Mouse (Mus musculus) bone marrow macrophage, adult 2 months (primary cell): ENCODE data around the gene Nlrp2. TPM values are rescaled to one million over a fixed set of nuclear protein-coding genes. Genes with fewer than 3 reads are reported as not detected.

ENCODE experiments used
- H3K27ac ChIP-seq: 2 replicates; pipeline ENCODE4 v1.5.1; 2012; ENCODE audit warnings: low read depth, low read length; ENCODE audit not compliant: insufficient read depth
- H3K4me1 ChIP-seq: 2 replicates; pipeline ENCODE4 v1.6.1; 2012; ENCODE audit warnings: low read length; ENCODE audit not compliant: control insufficient read depth, insufficient read depth
- H3K4me3 ChIP-seq: 2 replicates; pipeline ENCODE4 v1.5.1; 2012; ENCODE audit warnings: mild to moderate bottlenecking, low read length, moderate library complexity; ENCODE audit not compliant: insufficient read depth
- CTCF ChIP-seq: IDR thresholded peaks from 2 replicates; pipeline ENCODE4 v1.5.1; 2012; ENCODE audit warnings: low read depth, mild to moderate bottlenecking, low read length, moderate library complexity
- POLR2A ChIP-seq: IDR thresholded peaks from 2 replicates; pipeline ENCODE4 v1.6.1; 2012; ENCODE audit warnings: mild to moderate bottlenecking, low read depth, low read length, borderline replicate concordance
- polyA plus RNA-seq: library from polyadenylated mRNA; stranded (reverse); fragments of >200 nt; gene quantifications from 2 replicates; pipeline ENCODE4 v1.2.4, GENCODE M21; 2012; ENCODE audit not compliant: missing spikeins, insufficient read depth, insufficient read length

Gene Nlrp2
- polyA plus RNA-seq = not detected in 2 replicates

DNA sequence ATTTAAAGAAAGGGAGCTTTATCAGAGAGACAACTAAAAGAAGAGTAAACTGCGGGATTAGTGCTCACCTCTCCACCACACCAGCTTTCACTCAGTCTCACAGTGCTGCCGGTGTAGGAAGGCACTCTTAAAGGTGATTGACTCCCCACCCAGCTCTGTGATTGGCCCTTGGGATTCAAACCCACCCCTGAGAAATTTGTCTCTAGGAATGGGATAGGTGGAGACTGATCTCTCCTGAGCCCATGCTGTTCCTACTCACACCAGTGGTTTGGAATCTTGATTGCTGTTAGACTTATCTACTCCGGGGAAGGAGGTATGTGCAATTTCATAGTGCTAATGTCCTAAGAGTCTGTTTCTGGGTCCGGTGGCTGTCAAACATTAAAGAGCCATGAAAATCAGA is at the start of gene Nlrp2:
Nlrp2 (minus strand) TSS at position 101 of the 400 bp plus-strand sequence.
- H3K27ac ChIP-seq = no peak within 1 kb of the TSS
- no peak for TF ChIP-seq CTCF
- TF ChIP-seq POLR2A = no peak
- no peak within 1 kb of the TSS for H3K4me3 ChIP-seq
- H3K4me1 ChIP-seq = no peaks in the 10 kb centered on the region

DNA sequence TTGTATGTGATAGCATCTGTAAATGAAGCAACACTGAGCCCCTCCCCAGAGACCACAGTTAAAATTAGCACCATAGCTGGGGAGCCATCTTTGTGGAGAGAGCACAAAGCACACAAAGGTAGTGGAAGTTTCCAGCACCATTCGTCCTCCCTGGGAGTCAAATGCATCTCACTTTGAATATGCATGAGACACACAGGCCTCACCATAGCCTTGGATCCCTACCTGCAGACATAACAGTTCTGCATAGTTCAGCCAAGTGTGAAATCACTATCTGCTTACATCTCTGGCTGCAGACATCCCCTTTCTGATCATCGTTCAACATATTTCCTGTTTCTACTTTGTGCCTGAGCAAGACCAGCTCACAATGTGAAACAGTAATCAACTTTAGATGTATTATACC is 15.9 kb upstream of the Nlrp2 start:
- Histone ChIP-seq H3K27ac (no peak overlapping the region), H3K4me1 (no peaks in the 10 kb centered on the region), H3K4me3 (no peak overlapping the region)
- TF ChIP-seq POLR2A (no peak), CTCF (no peak)

- TF ChIP-seq POLR2A (no peak), CTCF (no peak)
- Histone ChIP-seq H3K4me3 (no peak overlapping the region), H3K27ac (no peak overlapping the region), H3K4me1 (no peaks in the 10 kb centered on the region)
Measured at GRCm38 (mm10) chr7:5363599-5363998, 12.8 kb upstream of the Nlrp2 start.

- Histone ChIP-seq H3K27ac (no peak within 1 kb of the TSS), H3K4me1 (no peaks in the 10 kb centered on the region), H3K4me3 (no peak within 1 kb of the TSS)
- TF ChIP-seq POLR2A = no peak
- no peak for TF ChIP-seq CTCF
Measured at GRCm38 (mm10) chr7:5350237-5350636, 598 bp downstream of the Nlrp2 start, which contains the start of gene Gm5065. Gm5065 (plus strand) TSS chr7:5350537.

- H3K27ac ChIP-seq = no peak overlapping the region
- H3K4me1 ChIP-seq = no peaks in the 10 kb centered on the region
- TF ChIP-seq POLR2A = no peak
- no peak for TF ChIP-seq CTCF
- H3K4me3 ChIP-seq = no peak overlapping the region
Measured at GRCm38 (mm10) chr7:5327511-5327910, 23.3 kb downstream of the Nlrp2 start.

GRCm38 (mm10) chr7:5288281-5288680 is 62.6 kb downstream of the Nlrp2 start:
- H3K4me3 ChIP-seq = no peak overlapping the region
- TF ChIP-seq POLR2A (no peak), CTCF (no peak)
- no peaks in the 10 kb centered on the region for H3K4me1 ChIP-seq
- no peak overlapping the region for H3K27ac ChIP-seq

DNA sequence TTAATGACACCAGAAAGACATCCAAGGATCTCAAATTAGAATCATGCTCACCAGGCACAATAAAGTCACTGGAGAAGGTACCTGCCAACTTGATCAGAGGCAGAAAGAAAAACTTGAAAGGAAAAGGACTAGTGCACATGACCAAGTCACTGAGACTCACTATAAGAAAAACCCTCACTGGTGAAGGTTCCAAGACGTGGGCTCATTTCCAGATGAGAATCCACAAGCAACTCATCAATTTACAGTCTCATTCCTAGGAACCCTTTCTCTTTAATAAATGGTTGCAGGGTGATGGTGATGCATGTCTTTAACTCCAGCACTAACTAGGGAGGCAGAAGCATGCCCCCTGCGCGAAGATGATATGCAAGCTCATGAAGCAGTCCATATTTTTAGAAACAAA is 87.8 kb downstream of the Nlrp2 start:
- H3K4me3 ChIP-seq = no peak overlapping the region
- H3K27ac ChIP-seq = no peak overlapping the region
- H3K4me1 ChIP-seq = no peaks in the 10 kb centered on the region
- TF ChIP-seq CTCF = no peak
- no peak for TF ChIP-seq POLR2A

Other genes with a start within 250 kb of the Nlrp2 start
- not detected in 2 replicates for gene Rfpl4, start 234.1 kb downstream of the Nlrp2 start, polyA plus RNA-seq
- 1.1 TPM in 1 of 2 replicates, not detected in the other for gene Rasl2-9, start 225.1 kb downstream of the Nlrp2 start, polyA plus RNA-seq
- gene Vmn1r55, start 201.4 kb downstream of the Nlrp2 start, polyA plus RNA-seq = 0.17 TPM in 1 of 2 replicates, not detected in the other
- not detected in 2 replicates for gene Vmn1r56, start 154.3 kb downstream of the Nlrp2 start, polyA plus RNA-seq
- not detected in 2 replicates for gene Vmn1r57, start 132.5 kb downstream of the Nlrp2 start, polyA plus RNA-seq
- gene Gm5065, start 498 bp downstream of the Nlrp2 start, polyA plus RNA-seq = not detected in 2 replicates
- gene Vmn1r58, start 62.4 kb upstream of the Nlrp2 start, polyA plus RNA-seq = not detected in 2 replicates
- gene Vmn1r59, start 105.7 kb upstream of the Nlrp2 start, polyA plus RNA-seq = 0.77 TPM in 1 of 2 replicates, not detected in the other
- not detected in 2 replicates for gene Vmn2r28, start 142.9 kb upstream of the Nlrp2 start, polyA plus RNA-seq
- 0.25 TPM in 1 of 2 replicates, not detected in the other for gene Vmn1r60, start 196.3 kb upstream of the Nlrp2 start, polyA plus RNA-seq